Mouse (Mus musculus) kidney, embryonic 16.5 days (tissue): ENCODE data around the gene Ackr3. TPM values are rescaled to one million over a fixed set of nuclear protein-coding genes. Genes with fewer than 3 reads are reported as not detected.

Experiments
- ATAC-seq: fragments of 200-750 bp; cut with Nextera tagmentation; 2 replicates; pipeline ENCODE4 v1.8.0; 2017; ENCODE audit warnings: moderate TSS enrichment; ENCODE audit not compliant: low FRiP score, low TSS enrichment
- H3K27ac ChIP-seq: fragments of 300-500 bp; sonication (generic); 2 replicates; pipeline ENCODE4 v1.5.1; 2014; ENCODE audit warnings: low read length
- H3K27me3 ChIP-seq: fragments of 300-500 bp; sonication (generic); 2 replicates; pipeline ENCODE4 v1.6.1; 2014; ENCODE audit warnings: low read length, control low read depth, mixed read lengths; ENCODE audit not compliant: insufficient read depth
- H3K36me3 ChIP-seq: fragments of 300-500 bp; sonication (generic); 2 replicates; pipeline ENCODE4 v1.6.1; 2014; ENCODE audit warnings: low read length, control low read depth, mixed read lengths; ENCODE audit not compliant: insufficient read depth
- H3K4me1 ChIP-seq: fragments of 300-500 bp; sonication (generic); 2 replicates; pipeline ENCODE4 v1.6.1; 2014; ENCODE audit warnings: low read length, control low read depth, mixed read lengths; ENCODE audit not compliant: insufficient read depth
- H3K4me2 ChIP-seq: fragments of 300-500 bp; sonication (generic); replicated peaks from 2 replicates; pipeline ENCODE4 v1.6.1; 2014; ENCODE audit warnings: low read depth, low read length
- H3K4me3 ChIP-seq: fragments of 300-500 bp; sonication (generic); 2 replicates; pipeline ENCODE4 v1.5.1; 2014; ENCODE audit warnings: mild to moderate bottlenecking, low read length
- H3K9ac ChIP-seq: fragments of 300-500 bp; sonication (generic); replicated peaks from 2 replicates; pipeline ENCODE4 v1.6.1; 2014; ENCODE audit warnings: low read length
- H3K9me3 ChIP-seq: fragments of 300-500 bp; sonication (generic); 2 replicates; pipeline ENCODE4 v1.6.1; 2016; ENCODE audit warnings: low read length, control low read depth
- WGBS: fragments of 180-500 bp; shearing (Covaris S2); extraction: QIAGEN DNeasy Blood & Tissue Kit; methylation state at CpG from one replicate; pipeline ENCODE4 v1.1.7; 2014; 5-methylcytosine and 5-hydroxymethylcytosine counted together
- polyA plus RNA-seq: library from polyadenylated mRNA; unstranded; fragments of >200 nt; fragmentation: Nextera tagmentation; extraction: Ambion mirVana; gene quantifications from 2 replicates; pipeline ENCODE4 v1.2.1, GENCODE M21; 2015

Gene Ackr3
- polyA plus RNA-seq, 1 experiment from 2014 or later: 51.8 TPM

- H3K4me3 ChIP-seq: no peak overlapping the region
- WGBS: 53% methylated on average over 2 of the region's 2 CpGs
- peaks cover 13% of the 10 kb centered on the region for H3K36me3 ChIP-seq
- 0 out of 2 replicates have a peak overlapping the region, but pooled peaks have one; percentile 22 for H3K27ac ChIP-seq
- no peak overlapping the region for H3K9ac ChIP-seq
- no peaks in the 10 kb centered on the region for H3K27me3 ChIP-seq
- H3K4me2 ChIP-seq: no peak overlapping the region
- H3K4me1 ChIP-seq: peaks cover 50% of the 10 kb centered on the region
- ATAC-seq: no peak
- no peaks in the 10 kb centered on the region for H3K9me3 ChIP-seq
Measured at GRCm38 (mm10) chr1:90209741-90210140, 6.0 kb downstream of the Ackr3 start.

GRCm38 (mm10) chr1:90210346-90210745, 6.6 kb downstream of the Ackr3 start:
- WGBS: 76% methylated on average over 6 of the region's 6 CpGs

GRCm38 (mm10) chr1:90210761-90211160, 7.0 kb downstream of the Ackr3 start:
- Histone ChIP-seq H3K4me2 (no peak overlapping the region), H3K27me3 (no peaks in the 10 kb centered on the region), H3K4me3 (no peak overlapping the region), H3K36me3 (peaks cover 20% of the 10 kb centered on the region), H3K4me1 (peaks cover 47% of the 10 kb centered on the region), H3K9ac (no peak overlapping the region), H3K9me3 (no peaks in the 10 kb centered on the region), H3K27ac (no peak overlapping the region)
- no peak for ATAC-seq
- 69% methylated on average over 4 of the region's 4 CpGs for WGBS

More at GRCm38 (mm10) chr1:90210346-90210745, 6.6 kb downstream of the Ackr3 start:
- no peaks in the 10 kb centered on the region for H3K9me3 ChIP-seq
- peaks cover 16% of the 10 kb centered on the region for H3K36me3 ChIP-seq
- no peak overlapping the region for H3K9ac ChIP-seq
- H3K4me3 ChIP-seq: no peak overlapping the region
- H3K27ac ChIP-seq: no peak overlapping the region
- H3K27me3 ChIP-seq: no peaks in the 10 kb centered on the region
- peaks cover 47% of the 10 kb centered on the region for H3K4me1 ChIP-seq
- H3K4me2 ChIP-seq: no peak overlapping the region
- no peak for ATAC-seq

- Histone ChIP-seq H3K4me2 (no peak overlapping the region), H3K27me3 (no peaks in the 10 kb centered on the region), H3K27ac (no peak overlapping the region), H3K9ac (no peak overlapping the region), H3K9me3 (no peaks in the 10 kb centered on the region), H3K4me3 (no peak overlapping the region), H3K36me3 (peaks cover 24% of the 10 kb centered on the region), H3K4me1 (peaks cover 33% of the 10 kb centered on the region)
- ATAC-seq: no peak
- 62% methylated on average over 6 of the region's 6 CpGs for WGBS
Measured at GRCm38 (mm10) chr1:90212376-90212775, 8.6 kb downstream of the Ackr3 start.

GRCm38 (mm10) chr1:90212901-90213300, 9.1 kb downstream of the Ackr3 start:
- WGBS: 85% methylated on average over 6 of the region's 6 CpGs

GRCm38 (mm10) chr1:90214021-90214420, 10.2 kb downstream of the Ackr3 start:
- peaks cover 16% of the 10 kb centered on the region for H3K4me1 ChIP-seq
- H3K27me3 ChIP-seq: no peaks in the 10 kb centered on the region
- WGBS: 95% methylated on average over 12 of the region's 12 CpGs
- peaks cover 31% of the 10 kb centered on the region for H3K36me3 ChIP-seq
- H3K9me3 ChIP-seq: peaks cover 6% of the 10 kb centered on the region; the same call in 1 of the 2 replicates
- H3K4me3 ChIP-seq: no peak overlapping the region
- no peak overlapping the region for H3K9ac ChIP-seq
- no peak for ATAC-seq
- H3K27ac ChIP-seq: no peak overlapping the region
- no peak overlapping the region for H3K4me2 ChIP-seq

More at GRCm38 (mm10) chr1:90212901-90213300, 9.1 kb downstream of the Ackr3 start:
- Histone ChIP-seq H3K4me2 (no peak overlapping the region), H3K27ac (no peak overlapping the region), H3K4me1 (peaks cover 27% of the 10 kb centered on the region), H3K36me3 (peaks cover 29% of the 10 kb centered on the region), H3K9me3 (peaks cover 4% of the 10 kb centered on the region; the same call in 1 of the 2 replicates), H3K9ac (no peak overlapping the region), H3K4me3 (no peak overlapping the region), H3K27me3 (no peaks in the 10 kb centered on the region)
- ATAC-seq: no peak

- Histone ChIP-seq H3K9ac (no peak overlapping the region), H3K4me1 (peaks cover 7% of the 10 kb centered on the region), H3K9me3 (peaks cover 6% of the 10 kb centered on the region; the same call in 1 of the 2 replicates), H3K4me3 (no peak overlapping the region), H3K27me3 (no peaks in the 10 kb centered on the region), H3K27ac (no peak overlapping the region), H3K4me2 (no peak overlapping the region), H3K36me3 (peaks cover 31% of the 10 kb centered on the region)
- 84% methylated on average over 6 of the region's 6 CpGs for WGBS
- ATAC-seq: no peak
Measured at GRCm38 (mm10) chr1:90214926-90215325, 11.1 kb downstream of the Ackr3 start.

GRCm38 (mm10) chr1:90215881-90216280, 12.1 kb downstream of the Ackr3 start:
- Histone ChIP-seq H3K4me3 (no peak overlapping the region), H3K27me3 (no peaks in the 10 kb centered on the region), H3K27ac (no peak overlapping the region), H3K36me3 (peaks cover 31% of the 10 kb centered on the region), H3K4me1 (peaks cover 5% of the 10 kb centered on the region; the same call in 1 of the 2 replicates), H3K9ac (no peak overlapping the region), H3K4me2 (no peak overlapping the region), H3K9me3 (peaks cover 6% of the 10 kb centered on the region; the same call in 1 of the 2 replicates)
- 45% methylated on average over 2 of the region's 2 CpGs for WGBS
- no peak for ATAC-seq

- 52% methylated on average over 1 of the region's 1 CpGs for WGBS
- Histone ChIP-seq H3K27me3 (no peaks in the 10 kb centered on the region), H3K9me3 (peaks cover 6% of the 10 kb centered on the region; the same call in 1 of the 2 replicates), H3K4me3 (no peak overlapping the region), H3K4me1 (peaks cover 4% of the 10 kb centered on the region; the same call in 1 of the 2 replicates), H3K36me3 (peaks cover 31% of the 10 kb centered on the region), H3K9ac (no peak overlapping the region), H3K4me2 (no peak overlapping the region), H3K27ac (no peak overlapping the region)
- ATAC-seq: no peak
Measured at GRCm38 (mm10) chr1:90216395-90216794, 12.6 kb downstream of the Ackr3 start.

GRCm38 (mm10) chr1:90220280-90220679, 16.5 kb downstream of the Ackr3 start:
- Histone ChIP-seq H3K9ac (no peak overlapping the region), H3K4me3 (no peak overlapping the region), H3K36me3 (peaks cover 15% of the 10 kb centered on the region), H3K27ac (no peak overlapping the region), H3K4me1 (peaks cover 7% of the 10 kb centered on the region), H3K9me3 (peaks cover 6% of the 10 kb centered on the region; the same call in 1 of the 2 replicates), H3K27me3 (no peaks in the 10 kb centered on the region), H3K4me2 (no peak overlapping the region)
- no peak for ATAC-seq
- 47% methylated on average over 9 of the region's 9 CpGs for WGBS
